Comparison of ENCODE assay signal across 19 mouse cellular contexts in genomic region chr4:13536324-13537220, GRCm38 (mm10).
A peak's percentile ranks its signal among the peaks of the same experiment; 100 is the strongest.
DNase-seq lines count a peak whose midpoint lies in the region; ATAC-seq and TF ChIP-seq lines count a peak whose summit lies in the region.
"Had no signal": no experiment of that assay in that cellular context is flagged by ENCODE, and none has a peak within 500 bp of the region (broad histone marks: within the 10 kb centered on the region; RNA-seq: fewer than 3 reads in every experiment).

No protein-coding gene starts in this region.

- H3K9ac ChIP-seq in forebrain, embryonic 13.5 days: no peak overlapping the region
- no peak overlapping the region for H3K9ac ChIP-seq in midbrain, embryonic 14.5 days (replicated peaks; ENCODE audit: low read length)
- no peak overlapping the region for H3K9ac ChIP-seq in midbrain, embryonic 11.5 days (ENCODE audit: low read length)
- no peak overlapping the region for H3K9ac ChIP-seq in neural tube, embryonic 15.5 days (replicated peaks)
- H3K9ac ChIP-seq: heart, embryonic 15.5 days had no signal

- H3K4me1 ChIP-seq in forebrain, embryonic 13.5 days: peaks cover 15% of the 10 kb centered on the region
- no peaks in the 10 kb centered on the region for H3K4me1 ChIP-seq in forebrain, embryonic 10.5 days
- peaks cover 12% of the 10 kb centered on the region; the same call in 1 of the 2 replicates for H3K4me1 ChIP-seq in midbrain, embryonic 14.5 days (ENCODE audit: control insufficient read depth, insufficient read depth, low read length)
- H3K4me1 ChIP-seq in midbrain, embryonic 11.5 days (ENCODE audit: control insufficient read depth, insufficient read depth, low read length): no peaks in the 10 kb centered on the region
- peaks cover 11% of the 10 kb centered on the region for H3K4me1 ChIP-seq in neural tube, embryonic 15.5 days
- H3K4me1 ChIP-seq: heart, embryonic 15.5 days had no signal

- no peaks in the 10 kb centered on the region for H3K27me3 ChIP-seq in forebrain, embryonic 13.5 days
- no peaks in the 10 kb centered on the region for H3K27me3 ChIP-seq in forebrain, embryonic 10.5 days (ENCODE audit: poor library complexity, severe bottlenecking)
- H3K27me3 ChIP-seq in midbrain, embryonic 14.5 days (ENCODE audit: control insufficient read depth, insufficient read depth, low read length): no peaks in the 10 kb centered on the region
- H3K27me3 ChIP-seq in midbrain, embryonic 11.5 days (ENCODE audit: control insufficient read depth, insufficient read depth, low read length): no peaks in the 10 kb centered on the region
- no peaks in the 10 kb centered on the region for H3K27me3 ChIP-seq in neural tube, embryonic 15.5 days (replicated peaks)
- H3K27me3 ChIP-seq: heart, embryonic 15.5 days had no signal

- WGBS in forebrain, embryonic 13.5 days: 43% methylated on average over 7 of the region's 7 CpGs
- WGBS in forebrain, embryonic 10.5 days: 83% methylated on average over 7 of the region's 7 CpGs
- 29% methylated on average over 7 of the region's 7 CpGs for WGBS in midbrain, embryonic 14.5 days
- WGBS in midbrain, embryonic 11.5 days: 77% methylated on average over 7 of the region's 7 CpGs
- 36% methylated on average over 7 of the region's 7 CpGs for WGBS in neural tube, embryonic 15.5 days

- ATAC-seq in forebrain, embryonic 13.5 days: peak; percentile 89
- peak; percentile 57 for ATAC-seq in midbrain, embryonic 14.5 days (ENCODE audit: low FRiP score, low TSS enrichment)
- no peak for ATAC-seq in midbrain, embryonic 11.5 days (ENCODE audit: low FRiP score)
- ATAC-seq in neural tube, embryonic 15.5 days (ENCODE audit: low FRiP score): no peak; the same call in 1 of the 2 replicates

- no peak overlapping the region for H3K4me2 ChIP-seq in forebrain, embryonic 13.5 days
- no peak overlapping the region for H3K4me2 ChIP-seq in midbrain, embryonic 14.5 days (ENCODE audit: low read length)
- no peak overlapping the region for H3K4me2 ChIP-seq in midbrain, embryonic 11.5 days
- no peak overlapping the region for H3K4me2 ChIP-seq in neural tube, embryonic 15.5 days
- H3K4me2 ChIP-seq: heart, embryonic 15.5 days had no signal

- no peak overlapping the region for H3K4me3 ChIP-seq in forebrain, embryonic 13.5 days
- no peak overlapping the region for H3K4me3 ChIP-seq in forebrain, embryonic 10.5 days
- H3K4me3 ChIP-seq in midbrain, embryonic 14.5 days (replicated peaks; ENCODE audit: low read depth, low read length): no peak overlapping the region
- H3K4me3 ChIP-seq in midbrain, embryonic 11.5 days (ENCODE audit: low read depth, low read length): no peak overlapping the region
- no peak overlapping the region for H3K4me3 ChIP-seq in layer of hippocampus, adult 2 months
- no peak overlapping the region for H3K4me3 ChIP-seq in neural tube, embryonic 15.5 days (replicated peaks)
- H3K4me3 ChIP-seq: erythroblast, embryonic 14.5 days; heart, embryonic 15.5 days; myocyte had no signal

- H3K9me3 ChIP-seq in forebrain, embryonic 13.5 days (replicated peaks): no peaks in the 10 kb centered on the region
- H3K9me3 ChIP-seq in forebrain, embryonic 10.5 days: no peaks in the 10 kb centered on the region
- no peaks in the 10 kb centered on the region for H3K9me3 ChIP-seq in midbrain, embryonic 14.5 days (ENCODE audit: control insufficient read depth, low read length)
- H3K9me3 ChIP-seq in midbrain, embryonic 11.5 days (ENCODE audit: control insufficient read depth, low read length): no peaks in the 10 kb centered on the region
- no peaks in the 10 kb centered on the region for H3K9me3 ChIP-seq in neural tube, embryonic 15.5 days (replicated peaks)
- H3K9me3 ChIP-seq: heart, embryonic 15.5 days had no signal

- peak overlapping the region; percentile 2; the same call in 1 of the 2 replicates for H3K27ac ChIP-seq in forebrain, embryonic 13.5 days
- H3K27ac ChIP-seq in forebrain, embryonic 10.5 days: no peak overlapping the region
- no peak overlapping the region; the same call in 1 of the 2 replicates for H3K27ac ChIP-seq in midbrain, embryonic 14.5 days (replicated peaks; ENCODE audit: low read depth, low read length)
- no peak overlapping the region for H3K27ac ChIP-seq in midbrain, embryonic 11.5 days (ENCODE audit: low read depth, low read length)
- no peak overlapping the region for H3K27ac ChIP-seq in layer of hippocampus, adult 2 months
- peak overlapping the region; percentile 33; the same call in 1 of the 2 replicates for H3K27ac ChIP-seq in neural tube, embryonic 15.5 days (replicated peaks)
- H3K27ac ChIP-seq: heart, embryonic 15.5 days had no signal

- H3K36me3 ChIP-seq in forebrain, embryonic 13.5 days (ENCODE audit: poor library complexity, severe bottlenecking): no peaks in the 10 kb centered on the region
- H3K36me3 ChIP-seq in forebrain, embryonic 10.5 days (replicated peaks): no peaks in the 10 kb centered on the region
- no peaks in the 10 kb centered on the region for H3K36me3 ChIP-seq in midbrain, embryonic 14.5 days (ENCODE audit: control insufficient read depth, insufficient read depth, low read length)
- no peaks in the 10 kb centered on the region for H3K36me3 ChIP-seq in midbrain, embryonic 11.5 days (ENCODE audit: control insufficient read depth, insufficient read depth, low read length)
- no peaks in the 10 kb centered on the region for H3K36me3 ChIP-seq in neural tube, embryonic 15.5 days
- H3K36me3 ChIP-seq: heart, embryonic 15.5 days had no signal

- TF ChIP-seq CTCF in layer of hippocampus, adult 2 months (conservative IDR thresholded peaks at IDR 0.05): no peak

- DNase-seq in forebrain, embryonic 10.5 days (ENCODE audit: extremely low spot score, low spot score): no peak
- peak; percentile 62 for DNase-seq in midbrain, embryonic 14.5 days
- DNase-seq in midbrain, embryonic 11.5 days (ENCODE audit: low spot score, missing footprints): no peak
- DNase-seq in layer of hippocampus, adult 2 months (ENCODE audit: low spot score in 2 of 2): peak; percentile 20 to 48
- no peak for DNase-seq in thymus, postnatal 10 days (ENCODE audit: low spot score in 2 of 2)
- DNase-seq in thymus, postnatal 36 days: no peak
- DNase-seq: adrenal gland, adult 2 months; cerebellum, adult 9-10 months; heart, adult 11 months; kidney, adult 8-10 months; kidney, postnatal 36 days; liver; lung, adult 2 months; right cerebral cortex, postnatal 14 days had no signal

Comparison
In these comparisons a context has a peak if more than half of its experiments do, and no peak if none do; other contexts are left out.
1. ATAC-seq: peak in forebrain, embryonic 13.5 days (single experiment) and midbrain, embryonic 14.5 days (single experiment); none in midbrain, embryonic 11.5 days (single experiment) and neural tube, embryonic 15.5 days (single experiment).
2. H3K27ac ChIP-seq: peak in forebrain, embryonic 13.5 days (single experiment) and neural tube, embryonic 15.5 days (single experiment); none in forebrain, embryonic 10.5 days (single experiment), midbrain, embryonic 14.5 days (single experiment), midbrain, embryonic 11.5 days (single experiment) and layer of hippocampus, adult 2 months (single experiment).
3. DNase-seq: peak in midbrain, embryonic 14.5 days (single experiment) and layer of hippocampus, adult 2 months (2 of 2); none in forebrain, embryonic 10.5 days (single experiment), midbrain, embryonic 11.5 days (single experiment), thymus, postnatal 10 days (0 of 2) and thymus, postnatal 36 days (0 of 2).